Mouse (Mus musculus) forebrain, embryonic 13.5 days (tissue): Measurements from ENCODE around the gene Prkag3. TPM values are rescaled to one million over a fixed set of nuclear protein-coding genes. Genes with fewer than 3 reads are reported as not detected.
A peak's percentile ranks its signal among the peaks of the same experiment; 100 is the strongest.

Source experiments
- ATAC-seq: fragments of 200-750 bp; cut with Nextera tagmentation; 2 replicates; pipeline ENCODE4 v1.8.0; 2017
- H3K27ac ChIP-seq: fragments of 300-500 bp; sonication (generic); 2 replicates; pipeline ENCODE4 v1.5.1; 2015; ENCODE audit warnings: inconsistent platforms, mild to moderate bottlenecking, moderate library complexity
- H3K27me3 ChIP-seq: fragments of 300-500 bp; sonication (generic); 2 replicates; pipeline ENCODE4 v1.6.1; 2015; ENCODE audit warnings: mild to moderate bottlenecking, inconsistent platforms
- H3K36me3 ChIP-seq: fragments of 300-500 bp; sonication (generic); 2 replicates; pipeline ENCODE4 v1.6.1; 2015; ENCODE audit warnings: mild to moderate bottlenecking, inconsistent platforms; ENCODE audit not compliant: poor library complexity, severe bottlenecking
- H3K4me1 ChIP-seq: fragments of 300-500 bp; sonication (generic); 2 replicates; pipeline ENCODE4 v1.6.1; 2015; ENCODE audit warnings: inconsistent platforms
- H3K4me2 ChIP-seq: fragments of 300-500 bp; sonication (generic); 2 replicates; pipeline ENCODE4 v1.6.1; 2015; ENCODE audit warnings: inconsistent platforms, mild to moderate bottlenecking, moderate library complexity
- H3K4me3 ChIP-seq: fragments of 300-500 bp; sonication (generic); 2 replicates; pipeline ENCODE4 v1.5.1; 2015; ENCODE audit warnings: mild to moderate bottlenecking, inconsistent platforms
- H3K9ac ChIP-seq: fragments of 300-500 bp; sonication (generic); 2 replicates; pipeline ENCODE4 v1.6.1; 2015; ENCODE audit warnings: mild to moderate bottlenecking, inconsistent platforms
- H3K9me3 ChIP-seq: fragments of 300-500 bp; sonication (generic); replicated peaks from 2 replicates; pipeline ENCODE4 v1.6.1; 2016; ENCODE audit warnings: inconsistent platforms
- WGBS: fragments of 180-500 bp; shearing (Covaris S2); methylation state at CpG from one replicate; pipeline ENCODE4 v1.1.7; 2015; 5-methylcytosine and 5-hydroxymethylcytosine counted together
- polyA plus RNA-seq: library from polyadenylated mRNA; unstranded; fragments of >200 nt; fragmentation: Nextera tagmentation; extraction: Ambion mirVana; gene quantifications from 2 replicates; pipeline ENCODE4 v1.2.1, GENCODE M21; 2015

Gene Prkag3
- polyA plus RNA-seq, 1 experiment from 2014 or later, result not detected

DNA sequence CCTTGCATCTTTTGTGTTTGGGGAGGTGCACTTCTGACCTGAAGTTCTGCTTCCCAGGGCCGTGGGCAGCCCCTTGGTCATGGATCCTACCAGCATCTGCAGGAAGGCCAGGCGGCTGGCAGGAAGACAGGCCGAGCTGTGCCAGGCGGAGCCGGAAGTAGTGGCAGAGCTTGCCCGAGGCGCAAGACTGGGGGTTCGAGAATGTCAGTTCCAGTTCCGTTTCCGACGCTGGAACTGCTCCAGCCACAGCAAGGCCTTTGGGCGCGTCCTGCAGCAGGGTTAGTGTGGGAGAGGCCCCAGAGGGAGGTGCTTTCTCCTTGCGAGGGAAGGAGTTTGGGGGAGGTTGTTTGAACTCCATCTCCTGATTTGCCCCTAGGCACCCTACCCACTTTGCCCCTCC lies 33.0 kb upstream of the Prkag3 start:
- no peaks in the 10 kb centered on the region for H3K9me3 ChIP-seq
- H3K9ac ChIP-seq, result no peak overlapping the region
- ATAC-seq, result no peak
- H3K27ac ChIP-seq, result no peak overlapping the region
- peaks cover 94% of the 10 kb centered on the region for H3K27me3 ChIP-seq
- H3K4me2 ChIP-seq, result no peak overlapping the region
- WGBS, result 8% methylated on average over 14 of the region's 14 CpGs
- no peak overlapping the region for H3K4me3 ChIP-seq
- H3K36me3 ChIP-seq, result no peaks in the 10 kb centered on the region
- H3K4me1 ChIP-seq, result peaks cover 11% of the 10 kb centered on the region

DNA sequence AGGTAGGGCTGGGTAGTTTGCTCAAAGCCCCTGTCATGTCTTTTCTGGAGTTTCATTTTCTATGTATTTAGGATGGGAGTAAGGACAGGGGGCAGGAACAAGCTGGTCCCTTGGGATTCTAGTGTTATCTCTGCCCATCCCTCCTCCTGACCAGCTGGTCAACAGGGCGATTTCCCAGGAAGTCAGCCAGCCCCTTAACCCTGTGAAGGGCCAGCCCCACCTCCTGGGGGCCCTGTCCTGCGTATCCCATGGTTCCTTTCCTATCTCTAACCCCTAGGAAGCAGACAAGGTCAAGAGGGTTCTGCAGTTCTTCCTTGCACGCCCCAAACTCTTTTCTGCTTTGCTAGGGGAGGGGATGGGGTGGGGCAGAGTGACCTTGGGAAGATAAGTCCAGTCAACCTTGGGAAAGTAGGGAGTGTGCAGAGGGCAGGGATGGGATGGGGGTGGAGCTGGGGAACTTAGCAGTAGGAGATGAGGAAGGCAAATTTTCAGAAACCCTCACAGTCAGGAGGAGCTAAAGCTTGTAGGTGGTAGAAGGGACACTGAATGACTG lies 30.0 kb upstream of the Prkag3 start:
- H3K4me3 ChIP-seq, result no peak overlapping the region
- WGBS, result 35% methylated on average over 3 of the region's 3 CpGs
- H3K36me3 ChIP-seq, result no peaks in the 10 kb centered on the region
- H3K4me2 ChIP-seq, result no peak overlapping the region
- peaks cover 96% of the 10 kb centered on the region for H3K27me3 ChIP-seq
- H3K27ac ChIP-seq, result no peak overlapping the region
- ATAC-seq, result no peak
- no peak overlapping the region for H3K9ac ChIP-seq
- H3K4me1 ChIP-seq, result peaks cover 6% of the 10 kb centered on the region
- H3K9me3 ChIP-seq, result no peaks in the 10 kb centered on the region

DNA sequence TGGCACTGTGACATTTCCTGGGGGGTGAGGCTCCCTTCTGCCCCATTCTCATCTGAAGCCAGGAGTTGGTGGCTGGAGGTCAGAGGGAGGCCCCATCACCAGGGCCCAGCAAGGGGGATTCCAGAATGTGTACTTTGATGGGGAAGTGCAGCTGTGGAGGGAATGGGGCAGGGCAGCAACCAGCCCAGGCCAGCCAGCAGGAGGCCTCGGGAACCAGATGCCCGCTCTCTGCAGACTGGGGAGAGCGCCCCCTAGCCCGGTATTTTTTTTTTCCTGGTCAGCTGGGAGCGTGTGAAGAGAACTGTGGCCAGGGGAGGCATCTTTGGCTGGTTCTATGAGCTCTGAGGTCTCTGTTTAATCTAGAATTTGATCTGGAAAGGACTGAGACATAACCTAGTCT lies 26.8 kb upstream of the Prkag3 start:
- no peak for ATAC-seq
- WGBS, result 4% methylated on average over 5 of the region's 5 CpGs
- H3K4me2 ChIP-seq, result no peak overlapping the region

DNA sequence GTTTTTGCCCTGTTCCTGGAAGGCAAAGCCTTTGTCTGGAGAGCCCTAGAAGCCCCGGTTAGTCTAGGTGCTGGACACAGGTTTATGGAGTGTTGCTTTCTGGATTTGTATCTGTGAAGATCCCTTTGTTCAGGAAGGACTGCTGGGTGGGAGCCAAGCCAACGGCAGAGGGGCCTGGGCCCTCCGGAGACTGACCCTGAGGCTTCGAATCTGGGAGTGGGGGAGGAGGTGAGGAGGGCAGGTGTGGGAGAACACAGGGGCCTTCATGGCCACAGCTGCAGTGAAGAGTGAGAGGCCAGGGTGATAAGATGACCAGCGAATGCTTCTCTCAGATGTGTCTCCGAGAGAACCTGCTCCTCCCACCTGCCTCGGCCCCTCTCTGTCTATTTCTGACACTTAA lies 25.0 kb upstream of the Prkag3 start:
- H3K4me3 ChIP-seq, result no peak overlapping the region
- H3K36me3 ChIP-seq, result no peaks in the 10 kb centered on the region
- H3K9ac ChIP-seq, result no peak overlapping the region
- peaks cover 28% of the 10 kb centered on the region for H3K4me1 ChIP-seq
- H3K27ac ChIP-seq, result no peak overlapping the region
- WGBS, result 13% methylated on average over 7 of the region's 7 CpGs
- H3K27me3 ChIP-seq, result peaks cover 100% of the 10 kb centered on the region
- no peaks in the 10 kb centered on the region for H3K9me3 ChIP-seq
- no peak for ATAC-seq
- H3K4me2 ChIP-seq, result no peak overlapping the region

More for the DNA sequence above, 26.8 kb upstream of the Prkag3 start:
- Histone ChIP-seq H3K27me3 (peaks cover 96% of the 10 kb centered on the region), H3K4me3 (no peak overlapping the region), H3K4me1 (peaks cover 25% of the 10 kb centered on the region), H3K36me3 (no peaks in the 10 kb centered on the region), H3K27ac (no peak overlapping the region), H3K9me3 (no peaks in the 10 kb centered on the region), H3K9ac (no peak overlapping the region)

DNA sequence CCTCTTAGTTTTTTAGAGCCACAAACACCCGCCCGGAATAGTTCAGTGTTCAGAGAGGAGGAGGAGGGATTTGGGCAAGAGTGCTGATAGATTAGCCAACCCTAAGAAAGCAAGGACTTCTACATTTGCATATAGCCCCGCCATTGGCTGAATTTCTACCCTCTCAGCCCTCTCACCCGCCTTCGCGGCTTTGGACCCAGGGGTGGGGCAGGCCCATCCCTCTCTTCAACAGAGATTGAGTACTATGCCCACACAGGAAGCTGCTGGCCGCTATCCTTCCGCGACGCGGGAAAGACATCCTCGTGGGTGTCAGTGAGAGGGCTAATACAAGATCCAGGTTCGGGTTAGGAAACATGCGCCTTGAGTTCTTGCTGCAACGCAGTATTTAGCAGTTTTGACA lies 24.1 kb upstream of the Prkag3 start:
- Histone ChIP-seq H3K27ac (no peak overlapping the region), H3K9ac (no peak overlapping the region), H3K27me3 (peaks cover 99% of the 10 kb centered on the region), H3K36me3 (no peaks in the 10 kb centered on the region), H3K4me2 (peak overlapping the region; percentile 83), H3K4me1 (peaks cover 28% of the 10 kb centered on the region), H3K4me3 (peak overlapping the region; percentile 45), H3K9me3 (no peaks in the 10 kb centered on the region)
- ATAC-seq, result peak; percentile 84
- under 1% methylated on average over 15 of the region's 15 CpGs for WGBS

DNA sequence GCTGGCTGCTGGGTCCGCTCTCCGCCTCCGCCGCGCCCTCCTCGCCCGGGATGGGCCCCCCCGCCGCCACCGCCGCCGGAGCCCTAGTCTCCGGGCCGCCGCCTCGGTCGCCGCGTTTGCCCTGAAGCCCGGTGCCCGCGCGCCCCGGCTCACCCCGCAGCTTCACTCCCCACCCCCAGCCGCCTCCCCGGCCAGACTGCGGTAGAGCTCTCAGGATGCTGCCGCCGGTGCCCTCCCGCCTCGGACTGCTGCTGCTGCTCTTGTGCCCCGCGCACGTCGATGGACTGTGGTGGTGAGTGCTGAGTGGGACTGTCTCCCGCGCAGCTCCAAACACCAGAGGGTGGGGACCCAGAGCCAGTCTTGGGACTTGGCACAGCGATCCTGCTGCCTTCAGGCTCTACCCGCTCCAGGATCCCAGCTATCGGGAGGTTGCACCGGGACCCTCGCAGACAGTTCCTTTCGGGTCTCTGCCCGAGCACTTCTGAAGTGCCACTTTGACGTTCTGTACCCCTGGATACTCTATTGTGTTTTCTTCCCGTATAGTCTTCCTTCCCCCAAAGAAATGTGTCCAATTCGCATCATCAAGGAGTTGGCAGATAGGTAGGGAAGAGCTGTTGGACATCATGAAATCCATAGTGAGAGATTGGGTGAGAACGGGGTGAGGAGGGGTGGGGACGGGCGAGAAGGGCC lies 23.1 kb upstream of the Prkag3 start:
- Histone ChIP-seq H3K4me2 (peak overlapping the region; percentile 83), H3K9me3 (no peaks in the 10 kb centered on the region), H3K27me3 (peaks cover 98% of the 10 kb centered on the region), H3K4me3 (peak overlapping the region; percentile 45), H3K27ac (no peak overlapping the region), H3K4me1 (peaks cover 28% of the 10 kb centered on the region), H3K36me3 (no peaks in the 10 kb centered on the region), H3K9ac (peak overlapping the region; percentile 50)
- ATAC-seq, result peak; percentile 20; the same call in 1 of the 2 replicates
- under 1% methylated on average over 35 of the region's 51 CpGs for WGBS

DNA sequence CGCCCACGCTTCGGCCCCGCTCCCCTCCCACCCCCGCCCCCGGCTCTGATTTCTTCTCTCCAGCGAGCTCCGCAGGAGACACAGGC lies 22.7 kb upstream of the Prkag3 start, which contains the start of gene Wnt6:
Wnt6 (plus strand) TSS at position 48 of the 86 bp plus-strand sequence.
- ATAC-seq, result no peak
- Histone ChIP-seq H3K27ac (no peak within 1 kb of the TSS), H3K9ac (peak within 1 kb of the TSS; percentile 50), H3K4me1 (peaks cover 28% of the 10 kb centered on the region), H3K4me3 (peak within 1 kb of the TSS; percentile 45), H3K4me2 (peak within 1 kb of the TSS; percentile 83), H3K9me3 (no peaks in the 10 kb centered on the region), H3K27me3 (peaks cover 98% of the 10 kb centered on the region), H3K36me3 (no peaks in the 10 kb centered on the region)
- no CpG with 5 or more reads among the region's 8 CpGs for WGBS

DNA sequence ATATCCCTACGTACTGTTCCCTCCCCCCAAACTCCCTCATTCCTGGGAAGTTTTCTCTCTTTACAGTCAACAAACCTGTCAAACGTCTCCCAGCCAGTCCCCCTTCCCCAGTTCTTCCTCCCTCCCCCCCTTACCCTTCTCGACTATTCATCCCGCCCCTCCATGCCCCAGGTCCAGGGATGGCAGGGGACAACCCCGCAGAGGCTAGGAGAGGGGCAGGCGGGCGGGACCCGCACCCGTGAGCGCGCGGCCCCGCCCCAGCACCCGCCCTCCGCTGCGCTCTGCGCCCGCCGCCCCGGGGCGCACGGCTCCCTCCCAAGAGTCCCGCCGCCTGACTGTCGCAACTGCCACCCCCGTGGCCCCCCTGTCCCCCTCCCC lies 22.4 kb upstream of the Prkag3 start:
- H3K27ac ChIP-seq, result no peak overlapping the region
- H3K4me3 ChIP-seq, result peak overlapping the region; percentile 45
- no peaks in the 10 kb centered on the region for H3K36me3 ChIP-seq
- peaks cover 98% of the 10 kb centered on the region for H3K27me3 ChIP-seq
- H3K4me2 ChIP-seq, result peak overlapping the region; percentile 83
- no peaks in the 10 kb centered on the region for H3K9me3 ChIP-seq
- WGBS, result 0% methylated on average over 15 of the region's 26 CpGs
- H3K9ac ChIP-seq, result peak overlapping the region; percentile 50
- ATAC-seq, result peak; percentile 46
- peaks cover 28% of the 10 kb centered on the region for H3K4me1 ChIP-seq

DNA sequence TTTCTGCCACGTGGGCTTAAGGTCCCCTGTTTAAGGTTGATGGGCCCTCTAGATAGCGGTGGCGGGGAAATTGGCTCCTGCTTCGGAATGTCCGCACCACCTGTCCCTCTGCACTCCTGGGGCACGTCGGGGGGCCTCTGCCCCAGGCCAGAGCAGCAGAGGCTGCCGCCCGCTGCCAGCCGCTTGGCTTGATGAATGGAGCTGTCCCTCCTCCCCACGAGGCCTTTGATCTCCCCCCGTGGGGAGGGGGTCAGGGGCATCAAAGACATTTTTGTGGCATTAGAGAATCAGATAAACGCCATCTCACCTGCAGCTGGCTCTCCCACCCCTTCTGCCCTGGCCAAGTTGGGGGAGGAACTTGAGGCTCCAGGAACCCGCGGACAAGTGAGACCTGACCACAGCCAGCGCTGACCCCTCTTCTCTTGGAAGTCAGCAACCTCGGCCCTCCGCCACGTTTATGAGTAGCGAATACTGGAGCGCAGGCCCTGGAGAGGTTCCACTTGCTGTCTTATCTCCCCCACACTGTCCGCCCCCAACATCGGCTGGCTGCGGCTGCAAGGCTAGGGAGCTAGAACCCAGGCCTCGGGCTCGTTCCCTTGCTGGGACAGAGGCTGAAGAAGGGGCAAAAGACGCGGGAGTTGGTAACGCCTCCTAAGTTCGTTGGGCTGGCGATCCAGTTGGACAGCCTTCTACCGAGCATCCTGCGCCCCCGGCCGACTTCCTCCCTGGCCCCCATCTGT lies 21.9 kb upstream of the Prkag3 start:
- Histone ChIP-seq H3K27ac (no peak overlapping the region), H3K36me3 (no peaks in the 10 kb centered on the region), H3K4me3 (peak overlapping the region; percentile 45), H3K27me3 (peaks cover 98% of the 10 kb centered on the region), H3K9me3 (no peaks in the 10 kb centered on the region), H3K9ac (peak overlapping the region; percentile 50; the same call in 1 of the 2 replicates), H3K4me1 (peaks cover 28% of the 10 kb centered on the region), H3K4me2 (peak overlapping the region; percentile 83)
- WGBS, result under 1% methylated on average over 35 of the region's 35 CpGs
- ATAC-seq, result no peak

DNA sequence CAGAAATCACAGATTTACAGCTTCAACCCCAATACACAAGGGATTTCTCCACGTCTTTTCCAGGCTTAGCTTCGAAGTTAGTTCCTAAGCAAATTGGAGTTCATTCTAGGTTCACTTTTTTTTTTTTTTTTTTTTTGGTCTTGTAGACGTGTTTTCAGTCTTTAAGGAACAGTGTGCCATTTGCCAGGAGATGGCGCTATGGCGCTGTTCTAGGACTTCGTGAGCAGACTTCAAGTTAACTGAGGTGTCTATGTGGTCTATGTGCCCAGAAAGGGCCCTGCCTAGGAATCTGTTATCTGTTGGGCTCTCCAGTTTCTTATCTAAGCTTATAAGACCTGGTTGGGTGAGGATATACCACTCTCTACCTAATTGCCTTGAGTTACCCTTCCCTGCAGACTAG lies 14.1 kb upstream of the Prkag3 start:
- Histone ChIP-seq H3K36me3 (no peaks in the 10 kb centered on the region), H3K9me3 (no peaks in the 10 kb centered on the region), H3K4me1 (no peaks in the 10 kb centered on the region), H3K4me3 (no peak overlapping the region), H3K4me2 (no peak overlapping the region), H3K27me3 (peaks cover 53% of the 10 kb centered on the region), H3K9ac (no peak overlapping the region), H3K27ac (no peak overlapping the region)
- ATAC-seq, result no peak
- WGBS, result 4% methylated on average over 6 of the region's 6 CpGs

DNA sequence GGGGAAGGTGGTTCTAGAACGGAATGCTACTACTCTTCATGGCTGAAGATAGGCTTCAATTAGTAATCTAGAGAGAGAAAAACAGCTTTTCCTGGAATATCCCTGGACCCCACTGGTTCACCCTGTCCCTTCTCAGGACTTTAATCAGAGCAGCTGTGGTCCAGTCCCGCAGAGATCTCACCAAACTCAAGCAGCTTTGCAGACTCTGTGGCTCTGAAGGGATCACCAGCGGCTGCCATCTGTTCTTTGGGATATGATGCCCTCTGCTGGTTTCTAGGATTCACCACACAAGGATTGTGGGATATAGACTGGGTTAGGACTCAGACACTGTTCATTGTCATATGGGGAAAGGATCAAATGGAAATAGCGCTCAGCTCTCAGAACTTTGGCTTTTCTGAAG lies 10.8 kb upstream of the Prkag3 start:
- no peak overlapping the region for H3K9ac ChIP-seq
- no peak overlapping the region for H3K4me3 ChIP-seq
- no peaks in the 10 kb centered on the region for H3K4me1 ChIP-seq
- no peak overlapping the region for H3K27ac ChIP-seq
- peaks cover 25% of the 10 kb centered on the region for H3K27me3 ChIP-seq
- WGBS, result 32% methylated on average over 4 of the region's 4 CpGs
- no peak for ATAC-seq
- H3K9me3 ChIP-seq, result no peaks in the 10 kb centered on the region
- H3K36me3 ChIP-seq, result no peaks in the 10 kb centered on the region
- no peak overlapping the region for H3K4me2 ChIP-seq

DNA sequence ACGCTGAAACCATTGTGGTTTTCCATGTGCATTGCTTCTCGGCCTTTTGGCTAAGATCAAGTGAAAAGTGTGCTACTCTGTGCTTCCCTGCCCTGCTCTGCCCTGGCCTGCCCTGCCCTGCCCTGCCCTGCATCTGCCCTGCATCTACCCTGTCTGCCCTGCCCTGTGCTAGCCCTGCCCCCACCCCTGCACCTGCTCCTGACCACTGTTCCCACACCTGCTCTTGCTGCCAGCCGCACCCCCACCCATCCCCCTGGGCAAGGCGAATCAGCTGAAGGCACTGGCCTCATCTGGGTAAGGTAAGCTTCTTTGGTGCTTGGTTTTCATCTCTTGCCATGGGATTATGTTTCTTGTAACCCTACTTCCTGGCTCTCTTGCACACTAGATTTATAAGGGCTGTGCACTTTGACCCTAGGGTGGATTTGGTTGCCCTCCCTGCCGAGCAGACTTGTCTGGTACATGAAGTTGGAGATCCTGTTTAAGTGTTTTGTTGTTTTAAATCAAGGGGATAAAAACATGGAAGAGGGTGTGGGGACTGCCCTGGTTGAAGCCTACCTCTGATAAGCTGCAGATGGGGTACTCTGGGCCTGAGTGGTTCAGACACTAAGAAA lies 5.3 kb upstream of the Prkag3 start:
- Histone ChIP-seq H3K27me3 (peaks cover 12% of the 10 kb centered on the region), H3K4me3 (no peak overlapping the region), H3K4me2 (no peak overlapping the region), H3K36me3 (no peaks in the 10 kb centered on the region), H3K27ac (no peak overlapping the region), H3K9me3 (no peaks in the 10 kb centered on the region), H3K9ac (no peak overlapping the region), H3K4me1 (no peaks in the 10 kb centered on the region)
- ATAC-seq, result no peak
- WGBS, result 78% methylated on average over 5 of the region's 5 CpGs
